Mouse (Mus musculus) CH12.LX (cell line): ENCODE results near the gene Shld2. TPM values are rescaled to one million over a fixed set of nuclear protein-coding genes. Genes with fewer than 3 reads are reported as not detected.

Source experiments
- DNase-seq: peaks from one replicate; pipeline ENCODE4 v3.0.0-alpha.2; 2013; ENCODE audit errors: extremely low read depth
- H3K27ac ChIP-seq: 2 replicates; pipeline ENCODE4 v1.5.1; 2012; ENCODE audit warnings: low read depth, mild to moderate bottlenecking, control low read depth, moderate library complexity; ENCODE audit not compliant: insufficient read depth
- H3K27me3 ChIP-seq: replicated peaks from 2 replicates; pipeline ENCODE3; 2012; ENCODE audit warnings: inconsistent platforms
- H3K36me3 ChIP-seq, 2 experiments: replicated peaks in 1 of 2; 2 replicates each; pipeline versions ENCODE3 to v1.6.1; 2012; ENCODE audit warnings: inconsistent platforms in 1 of 2, low read length in 1 of 2, mild to moderate bottlenecking in 1 of 2, mixed read lengths in 1 of 2, moderate library complexity in 1 of 2; ENCODE audit not compliant: control insufficient read depth in 1 of 2, insufficient read depth in 1 of 2
- H3K4me1 ChIP-seq, 2 experiments: 2 replicates each; pipeline ENCODE4 v1.6.1; 2012; ENCODE audit warnings: inconsistent platforms in 1 of 2, moderate library complexity in 1 of 2; ENCODE audit not compliant: insufficient read depth in 2 of 2, control insufficient read depth in 1 of 2
- H3K4me2 ChIP-seq: 2 replicates; pipeline ENCODE4 v1.6.1; 2012; ENCODE audit warnings: low read depth, mild to moderate bottlenecking, control low read depth; ENCODE audit not compliant: poor library complexity, insufficient read depth, severe bottlenecking
- H3K4me3 ChIP-seq, 3 experiments: fragments of 150-350 bp in 1 of 3; sonication (generic) in 1 of 3; replicated peaks in 1 of 3; 2 replicates each; pipeline versions ENCODE3 to v1.5.1; 2011 to 2012; ENCODE audit warnings: low read depth in 2 of 3, low read length in 2 of 3, mild to moderate bottlenecking in 2 of 3, moderate library complexity in 2 of 3, control low read depth in 1 of 3, improper control_type of control experiment in 1 of 3, inconsistent platforms in 1 of 3, mixed read lengths in 1 of 3; ENCODE audit not compliant: poor library complexity in 1 of 3
- H3K79me2 ChIP-seq: replicated peaks from 2 replicates; pipeline ENCODE4 v1.6.1; 2012; ENCODE audit warnings: mild to moderate bottlenecking, moderate library complexity; ENCODE audit not compliant: control insufficient read depth, poor library complexity, insufficient read depth, severe bottlenecking; ENCODE audit errors: extremely low read depth
- H3K9ac ChIP-seq: 2 replicates; pipeline ENCODE4 v1.6.1; 2012; ENCODE audit warnings: low read depth, mild to moderate bottlenecking, control low read depth, moderate library complexity; ENCODE audit not compliant: insufficient read depth
- H3K9me3 ChIP-seq: replicated peaks from 2 replicates; pipeline ENCODE3; 2012; ENCODE audit warnings: low read length, inconsistent platforms, mixed read lengths
- BHLHE40 ChIP-seq: IDR thresholded peaks from 2 replicates; pipeline ENCODE4 v1.6.1; 2011; ENCODE audit warnings: mild to moderate bottlenecking, low read depth, low read length, improper control_type of control experiment
- CHD1 ChIP-seq: IDR thresholded peaks from 2 replicates; pipeline ENCODE4 v1.6.1; 2012; ENCODE audit warnings: low read depth, low read length, improper control_type of control experiment, inconsistent platforms
- GABPA ChIP-seq: IDR thresholded peaks from 2 replicates; pipeline ENCODE4 v1.6.1; 2012; ENCODE audit warnings: low read depth, low read length, improper control_type of control experiment, inconsistent platforms; ENCODE audit not compliant: insufficient replicate concordance
- HCFC1 ChIP-seq: IDR thresholded peaks from 2 replicates; pipeline ENCODE4 v1.6.1; 2012; ENCODE audit warnings: low read depth, mild to moderate bottlenecking, inconsistent platforms, low read length, improper control_type of control experiment
- JUN ChIP-seq: IDR thresholded peaks from 2 replicates; pipeline ENCODE4 v1.6.1; 2011; ENCODE audit warnings: low read depth, mild to moderate bottlenecking, low read length, improper control_type of control experiment, moderate library complexity; ENCODE audit not compliant: insufficient read depth
- JUND ChIP-seq: conservative IDR thresholded peaks from 2 replicates; pipeline ENCODE4 v1.6.1; 2011; ENCODE audit warnings: low read depth, low read length, improper control_type of control experiment
- KAT2A ChIP-seq: IDR thresholded peaks from 2 replicates; pipeline ENCODE4 v1.6.1; 2012; ENCODE audit warnings: low read length, improper control_type of control experiment, inconsistent platforms; ENCODE audit not compliant: insufficient replicate concordance
- MAZ ChIP-seq: IDR thresholded peaks from 2 replicates; pipeline ENCODE4 v1.6.1; 2012; ENCODE audit warnings: low read depth, mild to moderate bottlenecking, inconsistent platforms, low read length, improper control_type of control experiment, moderate library complexity
- MEF2A ChIP-seq: IDR thresholded peaks from 2 replicates; pipeline ENCODE4 v1.6.1; 2014; ENCODE audit warnings: low read depth, mild to moderate bottlenecking, inconsistent platforms, low read length, improper control_type of control experiment, borderline replicate concordance
- MYC ChIP-seq: IDR thresholded peaks from 2 replicates; pipeline ENCODE4 v1.6.1; 2011; ENCODE audit warnings: low read depth, mild to moderate bottlenecking, improper control_type of control experiment, low read length
- NELFE ChIP-seq: IDR thresholded peaks from 2 replicates; pipeline ENCODE4 v1.6.1; 2011; ENCODE audit warnings: low read depth, low read length, improper control_type of control experiment
- PAX5 ChIP-seq: IDR thresholded peaks from 2 replicates; pipeline ENCODE4 v1.6.1; 2012; ENCODE audit warnings: low read length, inconsistent platforms, mixed read lengths
- POLR2A ChIP-seq: IDR thresholded peaks from 2 replicates; pipeline ENCODE4 v1.6.1; 2011; ENCODE audit warnings: low read depth, mild to moderate bottlenecking, improper control_type of control experiment, low read length
- POLR2AphosphoS2 ChIP-seq: IDR thresholded peaks from 2 replicates; pipeline ENCODE4 v1.6.1; 2011; ENCODE audit warnings: low read depth, low read length, improper control_type of control experiment
- RCOR1 ChIP-seq: conservative IDR thresholded peaks from 2 replicates; pipeline ENCODE4 v1.6.1; 2012; ENCODE audit warnings: low read depth, mild to moderate bottlenecking, inconsistent platforms, low read length, improper control_type of control experiment
- TBP ChIP-seq: conservative IDR thresholded peaks from 2 replicates; pipeline ENCODE4 v1.6.1; 2011; ENCODE audit warnings: low read depth, low read length, improper control_type of control experiment
- TCF12 ChIP-seq: IDR thresholded peaks from 2 replicates; pipeline ENCODE4 v1.6.1; 2014; ENCODE audit warnings: low read depth, mild to moderate bottlenecking, inconsistent platforms, low read length, improper control_type of control experiment
- UBTF ChIP-seq: IDR thresholded peaks from 2 replicates; pipeline ENCODE4 v1.6.1; 2012; ENCODE audit warnings: low read depth, mild to moderate bottlenecking, inconsistent platforms, low read length, improper control_type of control experiment, moderate library complexity
- USF2 ChIP-seq: conservative IDR thresholded peaks from 2 replicates; pipeline ENCODE4 v1.6.1; 2011; ENCODE audit warnings: low read depth, low read length, improper control_type of control experiment
- ZC3H11A ChIP-seq: IDR thresholded peaks from 2 replicates; pipeline ENCODE4 v1.6.1; 2012; ENCODE audit warnings: low read depth, mild to moderate bottlenecking, inconsistent platforms, low read length, improper control_type of control experiment
- ZMIZ1 ChIP-seq: IDR thresholded peaks from 2 replicates; pipeline ENCODE4 v1.6.1; 2012; ENCODE audit warnings: low read depth, mild to moderate bottlenecking, inconsistent platforms, low read length, improper control_type of control experiment
- ZNF384 ChIP-seq: IDR thresholded peaks from 2 replicates; pipeline ENCODE4 v1.6.1; 2012; ENCODE audit warnings: low read depth, low read length, improper control_type of control experiment, inconsistent platforms
- dilution Hi-C: fragments of 300-500 bp; cut with MboI; formaldehyde crosslinking; loops from 2 replicates; pipeline ENCODE4 v1.14.3; 2020; ENCODE audit warnings: low sequenced_read_pairs; ENCODE audit not compliant: extremely low pct_unique_long_range_greater_than_20kb, extremely low pct_ligation_motif_present
- in situ Hi-C: fragments of 300-500 bp; cut with MboI; formaldehyde crosslinking; loops from 3 replicates; pipeline ENCODE4 v1.14.3; 2019; ENCODE audit warnings: low sequenced_read_pairs, low pct_ligation_motif_present, low pct_unique_long_range_greater_than_20kb, mixed read lengths
- polyA plus RNA-seq: library from polyadenylated mRNA; unstranded; fragments of >175 nt; gene quantifications from 2 replicates; pipeline ENCODE4 v1.2.1, GENCODE M21; 2012; ENCODE audit warnings: low read depth; ENCODE audit not compliant: insufficient read length
- total RNA-seq, 2 experiments: library from RNA; depleted of rRNA; stranded (reverse); fragments of 300-350 nt in 1 of 2; fragments of >200 nt in 1 of 2; gene quantifications; 2 replicates each; pipeline ENCODE4 v1.2.3; 2012 to 2014

Shld2 gene
- total and polyA plus RNA-seq, 3 experiments, result 12.0 to 21.8 (median 13.9) TPM

DNA sequence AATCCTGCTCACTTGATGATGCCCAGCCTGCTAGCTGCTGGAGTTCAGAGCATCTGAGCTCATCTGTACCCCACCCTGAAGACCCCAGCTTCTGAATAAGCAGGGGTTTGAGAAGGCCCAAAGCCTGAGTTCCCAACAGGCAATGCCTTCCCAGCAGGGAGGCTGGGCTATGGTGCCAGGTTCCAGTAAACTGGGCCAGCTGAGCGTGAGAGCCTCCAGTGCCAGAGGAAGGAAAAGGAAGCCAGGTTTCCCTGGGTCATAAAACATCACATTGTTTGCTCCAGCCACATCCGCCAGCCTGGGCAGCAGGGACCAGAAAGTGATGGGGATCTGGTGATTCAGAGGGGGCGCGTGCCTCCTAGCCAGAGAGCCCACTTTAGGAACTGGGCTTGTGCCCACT, 83.7 kb downstream of the Shld2 start:
- peaks cover 3% of the 10 kb centered on the region for H3K9me3 ChIP-seq
- in situ Hi-C loops, result no loop called here

DNA sequence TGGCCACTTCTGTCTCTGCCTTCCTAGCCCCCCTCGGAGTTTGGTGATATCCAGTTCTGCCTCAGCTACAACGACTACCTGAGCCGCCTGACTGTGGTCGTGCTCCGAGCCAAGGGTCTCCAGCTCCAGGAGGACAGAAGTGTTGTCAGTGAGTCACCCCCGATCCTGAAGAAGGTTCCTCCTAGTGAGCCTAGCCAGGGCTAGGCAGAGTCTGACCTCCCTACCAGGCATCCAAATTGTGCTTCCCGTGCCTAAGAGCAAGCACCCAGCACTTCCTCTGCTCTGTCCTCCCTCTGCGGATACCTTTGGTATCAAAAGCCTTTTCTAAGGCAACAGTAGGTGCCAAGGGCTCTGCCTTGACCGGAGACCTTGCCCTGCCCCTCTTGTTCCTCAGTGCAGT, 84.3 kb downstream of the Shld2 start:
- no peak overlapping the region for H3K4me2 ChIP-seq
- no peaks in the 10 kb centered on the region for H3K9me3 ChIP-seq
- no peak overlapping the region for H3K27ac ChIP-seq
- in situ Hi-C loops, result no loop called here
- H3K4me1 ChIP-seq, result peaks cover 6 to 14% of the 10 kb centered on the region in 2 experiments
- no peak overlapping the region for H3K9ac ChIP-seq
- TF ChIP-seq TBP (no peak), UBTF (no peak), KAT2A (no peak), GABPA (no peak), MAZ (no peak), CHD1 (no peak), ZMIZ1 (no peak), MYC (no peak), JUND (no peak), ZC3H11A (no peak), PAX5 (no peak), NELFE (no peak)
- DNase-seq, result no peak
- H3K36me3 ChIP-seq, result peaks cover 0 to 5% of the 10 kb centered on the region in 2 experiments
- no peak overlapping the region for H3K4me3 ChIP-seq
- no peaks in the 10 kb centered on the region for H3K79me2 ChIP-seq
- no peaks in the 10 kb centered on the region for H3K27me3 ChIP-seq
- dilution Hi-C loops, result no loop called here

More for the DNA sequence above, 83.7 kb downstream of the Shld2 start:
- H3K36me3 ChIP-seq, result peaks cover 0 to 8% of the 10 kb centered on the region in 2 experiments
- H3K27me3 ChIP-seq, result no peaks in the 10 kb centered on the region
- TF ChIP-seq CHD1 (no peak), JUND (no peak), BHLHE40 (no peak), USF2 (no peak), POLR2A (no peak), MAZ (no peak), JUN (no peak), RCOR1 (no peak), MEF2A (no peak), MYC (no peak), PAX5 (no peak), TCF12 (no peak), POLR2AphosphoS2 (no peak), ZMIZ1 (no peak), ZNF384 (no peak), HCFC1 (no peak)
- H3K4me3 ChIP-seq, result no peak overlapping the region
- H3K9ac ChIP-seq, result no peak overlapping the region
- H3K79me2 ChIP-seq, result no peaks in the 10 kb centered on the region
- H3K27ac ChIP-seq, result no peak overlapping the region
- H3K4me1 ChIP-seq, result peaks cover 6 to 14% of the 10 kb centered on the region in 2 experiments
- no peak for DNase-seq
- no peak overlapping the region for H3K4me2 ChIP-seq
- dilution Hi-C loops, result no loop called here
